Mouse (Mus musculus): ENCODE data around the gene Zc3hav1. TPM values are rescaled to one million over a fixed set of nuclear protein-coding genes. Genes with fewer than 3 reads are reported as not detected.

Gene Zc3hav1
- 4.2 and 4.3 TPM in 2 replicates for polyA plus RNA-seq (2015; fragmentation: Nextera tagmentation; extraction: Ambion mirVana)

DNA sequence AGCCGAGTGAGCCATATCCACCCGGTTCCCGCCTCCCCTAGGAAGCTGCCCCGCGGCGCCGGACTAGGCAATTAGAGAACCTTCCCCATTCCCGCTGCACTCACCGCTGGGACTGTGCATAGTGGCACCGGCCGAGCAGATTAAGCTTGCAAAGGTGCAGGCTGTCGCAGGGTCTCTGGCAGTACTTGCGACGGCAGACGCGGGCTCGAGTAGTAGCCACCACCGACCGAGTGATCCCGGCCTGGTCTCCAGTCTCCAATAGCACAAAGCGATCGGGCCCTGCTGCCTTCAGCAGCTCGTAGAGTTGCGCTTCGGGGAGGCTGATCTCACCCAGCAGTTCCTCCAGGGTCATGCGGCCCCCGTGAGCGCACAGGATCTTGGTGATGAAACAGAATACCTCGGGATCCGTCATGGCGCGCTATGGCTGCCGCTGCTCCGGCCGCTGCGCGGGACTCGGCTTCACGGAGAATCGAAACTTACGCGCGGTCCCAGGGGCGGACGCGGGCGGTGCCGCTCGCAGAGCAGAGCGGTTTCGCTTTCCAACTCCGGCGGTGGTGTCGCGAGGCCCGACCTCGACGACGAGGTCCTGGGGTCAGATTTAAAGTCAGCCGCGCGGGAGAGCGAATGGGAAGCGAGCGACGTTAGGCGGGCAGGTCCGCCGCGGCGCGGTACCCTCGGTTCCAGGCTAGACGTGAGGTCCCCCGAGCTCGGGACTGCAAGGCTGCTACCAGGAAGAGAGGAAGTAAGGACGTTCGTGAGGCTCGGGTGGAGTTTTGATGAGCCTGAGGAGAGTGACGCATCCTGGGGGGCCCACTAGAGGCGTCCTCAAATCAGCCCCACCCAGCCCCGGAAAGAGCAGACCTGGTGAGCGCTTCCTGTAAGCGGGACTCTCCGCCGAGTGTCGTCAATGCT is at the start of gene Zc3hav1:
Zc3hav1 (minus strand) TSS at position 793 of the 912 bp plus-strand sequence.
- peak; percentile 82 for ATAC-seq (ENCODE audit: low FRiP score, low TSS enrichment)
- Histone ChIP-seq H3K27ac (ENCODE audit: low read length) (no peak within 1 kb of the TSS), H3K9me3 (ENCODE audit: low read length) (no peaks in the 10 kb centered on the region), H3K4me3 (ENCODE audit: low read length) (peak within 1 kb of the TSS; percentile 68), H3K9ac (replicated peaks; ENCODE audit: low read length) (peak within 1 kb of the TSS; percentile 72), H3K27me3 (ENCODE audit: insufficient read depth, low read length) (peaks cover 61% of the 10 kb centered on the region), H3K4me2 (replicated peaks; ENCODE audit: low read depth, low read length) (peak within 1 kb of the TSS; percentile 77), H3K36me3 (ENCODE audit: insufficient read depth, low read length) (no peaks in the 10 kb centered on the region), H3K4me1 (ENCODE audit: insufficient read depth, low read length) (peaks cover 11% of the 10 kb centered on the region; the same call in 1 of the 2 replicates)
- WGBS = under 1% methylated on average over 87 of the region's 87 CpGs

DNA sequence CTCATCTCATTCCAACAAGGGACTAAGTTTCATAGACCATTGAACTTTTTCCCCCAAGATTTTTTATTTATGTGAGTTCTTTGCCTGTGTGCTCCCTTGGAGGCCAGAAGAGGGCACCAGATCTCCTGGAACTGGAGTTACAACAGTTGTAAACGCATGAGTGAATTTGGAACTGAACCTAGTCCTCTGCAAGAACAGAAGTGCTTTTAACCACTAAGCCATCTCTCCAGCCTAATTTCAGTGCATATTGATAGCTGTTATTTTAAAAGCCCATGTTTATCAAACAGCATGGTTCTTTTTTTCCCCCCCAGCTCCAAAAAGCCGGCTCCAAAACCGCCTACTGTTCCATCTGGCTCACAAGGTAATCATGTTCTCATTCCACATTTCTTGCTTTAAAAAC is 35.3 kb upstream of the Zc3hav1 start:
- Histone ChIP-seq H3K4me3 (ENCODE audit: low read length) (no peak overlapping the region), H3K4me2 (replicated peaks; ENCODE audit: low read depth, low read length) (no peak overlapping the region), H3K27ac (ENCODE audit: low read length) (no peak overlapping the region), H3K36me3 (ENCODE audit: insufficient read depth, low read length) (peaks cover 9% of the 10 kb centered on the region; the same call in 1 of the 2 replicates), H3K9ac (replicated peaks; ENCODE audit: low read length) (no peak overlapping the region), H3K27me3 (ENCODE audit: insufficient read depth, low read length) (no peaks in the 10 kb centered on the region), H3K9me3 (ENCODE audit: low read length) (no peaks in the 10 kb centered on the region), H3K4me1 (ENCODE audit: insufficient read depth, low read length) (no peaks in the 10 kb centered on the region)
- WGBS = 80% methylated on average over 3 of the region's 3 CpGs
- no peak for ATAC-seq (ENCODE audit: low FRiP score, low TSS enrichment)

- peak within 1 kb of the TSS; percentile 82 for H3K9ac ChIP-seq (replicated peaks; ENCODE audit: low read length)
- no peaks in the 10 kb centered on the region for H3K9me3 ChIP-seq (ENCODE audit: low read length)
- peaks cover 10% of the 10 kb centered on the region for H3K4me1 ChIP-seq (ENCODE audit: insufficient read depth, low read length)
- H3K4me3 ChIP-seq (ENCODE audit: low read length) = peak within 1 kb of the TSS; percentile 80
- peaks cover 9% of the 10 kb centered on the region; the same call in 1 of the 2 replicates for H3K36me3 ChIP-seq (ENCODE audit: insufficient read depth, low read length)
- no peak within 1 kb of the TSS; the same call in 1 of the 2 replicates for H3K27ac ChIP-seq (ENCODE audit: low read length)
- H3K27me3 ChIP-seq (ENCODE audit: insufficient read depth, low read length) = no peaks in the 10 kb centered on the region
- under 1% methylated on average over 26 of the region's 26 CpGs for WGBS
- peak within 1 kb of the TSS; percentile 83 for H3K4me2 ChIP-seq (replicated peaks; ENCODE audit: low read depth, low read length)
- ATAC-seq (ENCODE audit: low FRiP score, low TSS enrichment) = peak; percentile 89
Observed at GRCm38 (mm10) chr6:38381129-38381771, 26.8 kb upstream of the Zc3hav1 start, which contains the start of gene Ttc26. Gene Ttc26 (plus strand): TSS chr6:38381469.

DNA sequence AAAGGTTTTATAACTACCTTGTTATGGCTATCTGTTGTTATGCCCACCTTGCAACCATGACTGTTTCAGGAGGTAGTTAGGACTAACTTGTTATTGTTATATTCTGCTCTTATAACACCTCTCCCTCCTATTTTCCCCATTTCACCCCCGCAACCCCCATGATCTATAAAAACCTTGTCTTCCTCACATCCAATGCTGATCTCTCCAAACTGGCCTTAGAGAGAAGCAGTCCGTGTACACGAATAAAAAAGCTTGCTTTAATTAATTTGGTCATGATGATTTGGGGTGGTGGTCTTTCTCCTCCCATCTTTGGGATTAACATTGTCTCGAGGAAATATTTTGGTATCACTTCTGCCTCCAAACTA is 26.3 kb upstream of the Zc3hav1 start:
- Histone ChIP-seq H3K4me1 (ENCODE audit: insufficient read depth, low read length) (peaks cover 10% of the 10 kb centered on the region), H3K36me3 (ENCODE audit: insufficient read depth, low read length) (peaks cover 6% of the 10 kb centered on the region; the same call in 1 of the 2 replicates), H3K4me2 (replicated peaks; ENCODE audit: low read depth, low read length) (peak overlapping the region; percentile 83), H3K9ac (replicated peaks; ENCODE audit: low read length) (peak overlapping the region; percentile 82), H3K4me3 (ENCODE audit: low read length) (peak overlapping the region; percentile 80), H3K9me3 (ENCODE audit: low read length) (no peaks in the 10 kb centered on the region), H3K27ac (ENCODE audit: low read length) (no peak overlapping the region), H3K27me3 (ENCODE audit: insufficient read depth, low read length) (no peaks in the 10 kb centered on the region)
- 3% methylated on average over 4 of the region's 4 CpGs for WGBS
- ATAC-seq (ENCODE audit: low FRiP score, low TSS enrichment) = no peak

DNA sequence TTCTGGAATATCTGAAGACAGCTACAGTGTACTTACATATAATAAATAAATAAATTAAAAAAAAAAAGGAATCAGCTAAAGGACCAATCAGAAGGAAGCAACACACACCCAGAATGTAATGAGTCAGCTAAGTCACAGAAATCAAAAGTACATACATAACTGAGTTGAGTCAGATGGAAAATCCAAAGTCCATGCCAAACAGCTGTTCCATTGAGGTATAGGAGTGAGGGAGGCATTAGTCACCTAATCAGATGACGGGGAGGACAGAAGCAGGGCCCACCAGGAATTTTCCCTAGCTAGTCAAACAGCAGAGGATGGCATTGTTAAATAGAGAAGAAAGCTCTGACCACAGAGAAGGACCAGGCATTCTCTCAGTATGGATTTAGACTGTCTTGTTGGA is 19.9 kb upstream of the Zc3hav1 start:
- WGBS = 83% methylated on average over 1 of the region's 1 CpGs
- H3K36me3 ChIP-seq (ENCODE audit: insufficient read depth, low read length) = no peaks in the 10 kb centered on the region
- ATAC-seq (ENCODE audit: low FRiP score, low TSS enrichment) = no peak

DNA sequence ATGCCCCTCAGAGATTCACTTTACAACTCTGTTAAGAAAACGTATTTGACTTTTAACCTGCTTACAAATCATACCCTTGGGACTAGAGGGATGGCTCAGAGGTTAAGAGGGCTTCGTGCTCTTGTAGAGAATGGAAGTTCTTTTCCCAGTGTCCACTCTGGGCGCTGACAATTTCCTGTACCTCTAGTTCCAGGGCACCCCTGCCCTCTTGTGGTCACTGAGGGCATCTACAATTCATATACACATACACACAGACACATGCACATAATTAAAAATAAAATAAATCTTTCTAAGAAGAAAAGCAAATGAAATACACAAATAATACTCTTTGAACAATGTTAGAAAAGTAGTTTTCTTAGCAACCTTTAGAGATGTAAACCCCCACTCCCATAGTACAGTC is 15.5 kb upstream of the Zc3hav1 start:
- H3K27me3 ChIP-seq (ENCODE audit: insufficient read depth, low read length) = no peaks in the 10 kb centered on the region
- H3K36me3 ChIP-seq (ENCODE audit: insufficient read depth, low read length) = no peaks in the 10 kb centered on the region
- no peak overlapping the region for H3K4me2 ChIP-seq (replicated peaks; ENCODE audit: low read depth, low read length)
- no peak for ATAC-seq (ENCODE audit: low FRiP score, low TSS enrichment)
- H3K4me3 ChIP-seq (ENCODE audit: low read length) = no peak overlapping the region
- no peaks in the 10 kb centered on the region for H3K4me1 ChIP-seq (ENCODE audit: insufficient read depth, low read length)
- peaks cover 11% of the 10 kb centered on the region; the same call in 1 of the 2 replicates for H3K9me3 ChIP-seq (ENCODE audit: low read length)
- no peak overlapping the region for H3K9ac ChIP-seq (replicated peaks; ENCODE audit: low read length)
- WGBS = 71% methylated on average over 3 of the region's 3 CpGs
- no peak overlapping the region for H3K27ac ChIP-seq (ENCODE audit: low read length)

More for the DNA sequence above, 19.9 kb upstream of the Zc3hav1 start:
- no peaks in the 10 kb centered on the region for H3K4me1 ChIP-seq (ENCODE audit: insufficient read depth, low read length)
- H3K9me3 ChIP-seq (ENCODE audit: low read length) = peaks cover 8% of the 10 kb centered on the region; the same call in 1 of the 2 replicates
- no peaks in the 10 kb centered on the region for H3K27me3 ChIP-seq (ENCODE audit: insufficient read depth, low read length)
- no peak overlapping the region for H3K4me3 ChIP-seq (ENCODE audit: low read length)
- no peak overlapping the region for H3K9ac ChIP-seq (replicated peaks; ENCODE audit: low read length)
- H3K27ac ChIP-seq (ENCODE audit: low read length) = no peak overlapping the region
- H3K4me2 ChIP-seq (replicated peaks; ENCODE audit: low read depth, low read length) = no peak overlapping the region

DNA sequence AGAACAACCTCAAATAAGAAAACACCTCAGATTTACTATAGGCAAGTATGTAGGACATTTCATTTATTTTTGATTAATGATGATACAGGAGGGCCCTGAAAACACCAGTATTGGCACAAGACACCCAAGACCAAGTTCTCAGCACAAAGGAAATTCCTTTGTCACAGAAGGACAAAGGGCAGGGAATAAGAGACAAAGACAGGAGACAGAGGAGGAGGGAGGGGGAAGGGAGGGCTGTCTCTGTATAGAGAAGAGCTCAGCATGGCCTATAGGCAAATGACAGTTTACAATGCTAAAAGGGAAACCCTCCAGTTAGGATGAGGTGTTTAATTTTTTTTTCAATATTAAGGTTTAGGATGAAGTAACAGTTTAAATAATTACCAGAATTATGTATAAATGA is 9.7 kb upstream of the Zc3hav1 start:
- no peak overlapping the region for H3K9ac ChIP-seq (replicated peaks; ENCODE audit: low read length)
- 0 out of 2 replicates have a peak, but pooled peaks cover 3% of the 10 kb centered on the region for H3K9me3 ChIP-seq (ENCODE audit: low read length)
- H3K4me1 ChIP-seq (ENCODE audit: insufficient read depth, low read length) = no peaks in the 10 kb centered on the region
- no peak overlapping the region for H3K27ac ChIP-seq (ENCODE audit: low read length)
- no peaks in the 10 kb centered on the region for H3K36me3 ChIP-seq (ENCODE audit: insufficient read depth, low read length)
- H3K4me3 ChIP-seq (ENCODE audit: low read length) = no peak overlapping the region
- ATAC-seq (ENCODE audit: low FRiP score, low TSS enrichment) = no peak
- no peaks in the 10 kb centered on the region for H3K27me3 ChIP-seq (ENCODE audit: insufficient read depth, low read length)
- H3K4me2 ChIP-seq (replicated peaks; ENCODE audit: low read depth, low read length) = no peak overlapping the region

GRCm38 (mm10) chr6:38363370-38363769 is 9.0 kb upstream of the Zc3hav1 start:
- Histone ChIP-seq H3K27me3 (ENCODE audit: insufficient read depth, low read length) (no peaks in the 10 kb centered on the region), H3K9ac (replicated peaks; ENCODE audit: low read length) (no peak overlapping the region), H3K4me2 (replicated peaks; ENCODE audit: low read depth, low read length) (no peak overlapping the region), H3K36me3 (ENCODE audit: insufficient read depth, low read length) (no peaks in the 10 kb centered on the region), H3K4me1 (ENCODE audit: insufficient read depth, low read length) (no peaks in the 10 kb centered on the region), H3K27ac (ENCODE audit: low read length) (no peak overlapping the region), H3K9me3 (ENCODE audit: low read length) (0 out of 2 replicates have a peak, but pooled peaks cover 3% of the 10 kb centered on the region), H3K4me3 (ENCODE audit: low read length) (no peak overlapping the region)
- ATAC-seq (ENCODE audit: low FRiP score, low TSS enrichment) = no peak
- 68% methylated on average over 4 of the region's 4 CpGs for WGBS

GRCm38 (mm10) chr6:38361937-38362336 is 7.5 kb upstream of the Zc3hav1 start:
- Histone ChIP-seq H3K36me3 (ENCODE audit: insufficient read depth, low read length) (no peaks in the 10 kb centered on the region), H3K27ac (ENCODE audit: low read length) (no peak overlapping the region), H3K9me3 (ENCODE audit: low read length) (0 out of 2 replicates have a peak, but pooled peaks cover 3% of the 10 kb centered on the region), H3K4me3 (ENCODE audit: low read length) (no peak overlapping the region), H3K27me3 (ENCODE audit: insufficient read depth, low read length) (0 out of 2 replicates have a peak, but pooled peaks cover 4% of the 10 kb centered on the region), H3K4me1 (ENCODE audit: insufficient read depth, low read length) (no peaks in the 10 kb centered on the region), H3K4me2 (replicated peaks; ENCODE audit: low read depth, low read length) (no peak overlapping the region), H3K9ac (replicated peaks; ENCODE audit: low read length) (no peak overlapping the region)
- 49% methylated on average over 1 of the region's 1 CpGs for WGBS
- ATAC-seq (ENCODE audit: low FRiP score, low TSS enrichment) = no peak

Measured in kidney, embryonic 16.5 days (tissue).